Mouse (Mus musculus) E14TG2a.4 (cell line): Measurements from ENCODE around the gene Tpst1.

Experiments
- H3K27me3 ChIP-seq: 2 replicates; pipeline ENCODE4 v1.6.1; 2014; ENCODE audit warnings: low read length, control low read depth; ENCODE audit not compliant: insufficient read depth
- H3K36me3 ChIP-seq: 2 replicates; pipeline ENCODE4 v1.6.1; 2014; ENCODE audit warnings: low read length, control low read depth; ENCODE audit not compliant: insufficient read depth
- H3K4me1 ChIP-seq: replicated peaks from 2 replicates; pipeline ENCODE4 v1.6.1; 2014; ENCODE audit warnings: low read depth, low read length, control low read depth
- H3K4me3 ChIP-seq: replicated peaks from 2 replicates; pipeline ENCODE4 v1.5.1; 2014; ENCODE audit warnings: mild to moderate bottlenecking, low read length
- H3K9me3 ChIP-seq: 2 replicates; pipeline ENCODE4 v1.6.1; 2014; ENCODE audit warnings: low read length, control low read depth
- CTCF ChIP-seq: conservative IDR thresholded peaks from 2 replicates; pipeline ENCODE4 v1.5.1; 2014; ENCODE audit warnings: low read length
- NANOG ChIP-seq: IDR thresholded peaks from 2 replicates; pipeline ENCODE4 v1.6.1; 2014; ENCODE audit warnings: borderline replicate concordance, low read length, mixed read lengths
- POU5F1 ChIP-seq: IDR thresholded peaks from 2 replicates; pipeline ENCODE4 v1.6.1; 2014; ENCODE audit warnings: low read length, borderline replicate concordance

Gene Tpst1

DNA sequence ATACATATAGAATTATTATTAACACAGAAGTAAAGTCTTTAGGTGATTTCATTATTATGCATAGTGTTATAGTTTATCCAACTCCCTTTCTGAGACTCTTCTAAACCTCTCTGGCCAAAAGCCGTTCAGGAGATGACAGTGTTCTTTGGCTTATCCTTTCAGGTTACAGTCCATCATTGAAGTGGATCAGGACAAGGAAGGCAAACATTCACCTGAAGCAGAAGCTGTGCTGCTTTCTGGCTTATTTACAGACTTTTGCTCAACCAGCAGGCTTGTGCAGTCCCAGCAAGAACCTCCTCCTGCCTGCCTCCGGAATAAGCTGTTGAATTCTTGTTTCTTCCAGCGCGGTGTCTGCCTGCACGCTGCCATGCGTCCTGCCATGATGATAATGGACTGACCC lies at the start of gene Tpst1:
Gene Tpst1 (plus strand): TSS at position 301 of the 400 bp plus-strand sequence.
- Histone ChIP-seq H3K27me3 (peaks cover 37% of the 10 kb centered on the region), H3K4me3 (no peak within 1 kb of the TSS), H3K4me1 (peaks cover 29% of the 10 kb centered on the region), H3K9me3 (no peaks in the 10 kb centered on the region), H3K36me3 (no peaks in the 10 kb centered on the region)
- TF ChIP-seq CTCF (no peak), NANOG (no peak), POU5F1 (no peak)

- Histone ChIP-seq H3K4me3 (peak overlapping the region; percentile 99), H3K36me3 (peaks cover 5% of the 10 kb centered on the region; the same call in 1 of the 2 replicates), H3K27me3 (no peaks in the 10 kb centered on the region), H3K4me1 (peaks cover 52% of the 10 kb centered on the region), H3K9me3 (no peaks in the 10 kb centered on the region)
- TF ChIP-seq POU5F1: no peak
- TF ChIP-seq NANOG: no peak
- peak; percentile 84 for TF ChIP-seq CTCF
Observed at GRCm38 (mm10) chr5:130023767-130024539, 49.2 kb upstream of the Tpst1 start.

- TF ChIP-seq CTCF (no peak), NANOG (no peak), POU5F1 (no peak)
- no peaks in the 10 kb centered on the region for H3K9me3 ChIP-seq
Observed at GRCm38 (mm10) chr5:130027134-130027533, 46.0 kb upstream of the Tpst1 start.

GRCm38 (mm10) chr5:130027696-130028095 lies 45.4 kb upstream of the Tpst1 start:
- Histone ChIP-seq H3K9me3 (no peaks in the 10 kb centered on the region), H3K36me3 (peaks cover 5% of the 10 kb centered on the region; the same call in 1 of the 2 replicates), H3K4me1 (peaks cover 59% of the 10 kb centered on the region), H3K27me3 (no peaks in the 10 kb centered on the region), H3K4me3 (no peak overlapping the region)
- no peak for TF ChIP-seq CTCF
- no peak for TF ChIP-seq NANOG
- no peak for TF ChIP-seq POU5F1

More at GRCm38 (mm10) chr5:130027134-130027533, 46.0 kb upstream of the Tpst1 start:
- Histone ChIP-seq H3K4me1 (peaks cover 59% of the 10 kb centered on the region), H3K36me3 (peaks cover 9% of the 10 kb centered on the region; the same call in 1 of the 2 replicates), H3K27me3 (no peaks in the 10 kb centered on the region), H3K4me3 (no peak overlapping the region)

DNA sequence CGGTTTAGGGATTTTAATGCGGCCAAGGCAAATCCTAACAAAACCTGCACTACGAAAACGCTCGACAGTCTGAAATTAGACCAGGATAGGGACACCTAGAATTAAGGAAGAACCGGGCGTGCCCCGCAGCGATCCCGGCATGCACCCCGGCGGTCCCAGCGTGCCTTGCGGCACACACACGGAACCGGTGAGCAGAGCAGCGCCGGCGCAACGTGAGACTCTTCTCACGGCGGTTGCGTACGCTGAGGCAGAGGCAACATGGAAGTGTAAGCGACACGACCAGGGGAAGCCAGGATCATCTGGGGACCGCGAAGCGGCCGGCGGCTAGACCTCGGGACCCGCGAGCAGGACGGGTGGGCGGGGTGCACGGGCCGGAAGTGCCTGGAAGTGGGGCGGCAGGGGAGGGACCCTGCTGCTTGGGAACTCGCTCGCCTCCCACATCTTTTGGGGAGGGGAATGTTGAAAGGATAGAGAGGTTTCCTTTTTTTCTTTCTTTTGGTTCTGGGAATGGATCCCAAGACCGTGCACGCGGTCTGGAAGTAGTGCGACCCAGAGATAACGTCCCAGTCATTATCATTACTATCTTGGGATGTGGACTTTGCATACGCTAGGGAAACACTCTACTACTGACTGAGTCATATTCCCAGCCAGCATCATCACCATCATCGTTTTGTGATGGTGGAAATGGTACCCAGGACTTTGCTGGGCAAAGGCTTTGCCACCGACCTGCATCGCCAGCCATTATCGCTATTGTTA lies 43.8 kb upstream of the Tpst1 start, which contains the start of the genes Asl and Crcp:
Gene Asl (minus strand): TSS at position 106 of the 756 bp plus-strand sequence.
Gene Crcp (plus strand): TSS at position 149 of the 756 bp plus-strand sequence.
- H3K4me3 ChIP-seq: peak within 1 kb of the TSS; percentile 87
- H3K27me3 ChIP-seq: no peaks in the 10 kb centered on the region
- no peaks in the 10 kb centered on the region for H3K9me3 ChIP-seq
- peaks cover 5% of the 10 kb centered on the region; the same call in 1 of the 2 replicates for H3K36me3 ChIP-seq
- H3K4me1 ChIP-seq: peaks cover 55% of the 10 kb centered on the region
- TF ChIP-seq NANOG: no peak
- TF ChIP-seq POU5F1: no peak
- TF ChIP-seq CTCF: no peak

DNA sequence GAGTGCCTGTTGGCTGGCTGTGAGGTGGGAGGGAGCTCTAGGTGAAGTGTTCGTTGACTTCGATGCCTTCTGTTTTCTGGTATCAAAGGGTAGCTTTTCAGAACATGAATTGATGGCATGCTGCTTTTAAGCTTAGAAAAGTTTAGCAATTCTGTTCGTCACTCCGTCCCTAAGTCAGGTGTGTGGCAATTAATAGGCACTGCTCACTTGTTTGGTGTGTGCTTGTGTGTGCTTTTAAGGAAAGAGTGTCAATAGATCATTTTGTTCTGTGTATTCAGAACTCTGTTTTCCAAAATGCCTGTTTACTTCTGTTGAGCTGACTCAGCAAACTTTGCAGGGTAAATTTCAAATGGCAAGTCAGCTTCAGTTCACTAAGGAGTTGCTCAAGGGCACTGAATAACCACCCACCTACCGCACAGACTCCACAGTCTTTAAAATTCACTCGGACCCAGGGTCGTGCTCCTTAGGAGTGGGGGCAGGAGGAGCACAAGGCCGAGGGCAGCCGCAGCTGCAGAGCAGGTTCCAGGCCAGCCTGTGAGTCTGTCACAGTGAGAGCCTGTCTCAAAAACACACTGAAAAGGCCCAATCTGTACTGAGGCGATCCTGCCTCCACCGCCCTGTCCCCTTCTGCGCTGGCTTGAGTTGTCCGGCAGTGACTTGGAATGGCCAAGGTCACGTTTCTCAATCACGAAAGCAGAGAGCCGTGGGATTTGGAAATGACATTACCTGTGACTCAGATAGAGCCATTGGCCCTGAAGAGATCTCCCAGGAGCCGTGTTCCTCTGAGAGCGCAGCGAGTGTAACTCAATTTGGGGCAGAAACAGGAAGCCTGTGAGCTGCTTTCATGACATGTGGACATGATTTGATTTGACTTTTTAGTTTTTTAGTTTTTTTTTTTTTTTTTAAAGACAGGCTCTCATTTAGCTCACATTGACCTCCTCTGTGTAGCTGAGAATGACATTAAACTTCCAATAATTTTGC lies 41.4 kb upstream of the Tpst1 start:
- H3K4me3 ChIP-seq: peak overlapping the region; percentile 57
- H3K27me3 ChIP-seq: no peaks in the 10 kb centered on the region
- peaks cover 54% of the 10 kb centered on the region for H3K4me1 ChIP-seq
- TF ChIP-seq CTCF (no peak), NANOG (no peak), POU5F1 (no peak)
- H3K9me3 ChIP-seq: no peaks in the 10 kb centered on the region
- peaks cover 17% of the 10 kb centered on the region for H3K36me3 ChIP-seq

- peaks cover 29% of the 10 kb centered on the region for H3K36me3 ChIP-seq
- no peak overlapping the region for H3K4me3 ChIP-seq
- no peaks in the 10 kb centered on the region for H3K9me3 ChIP-seq
- peaks cover 59% of the 10 kb centered on the region for H3K4me1 ChIP-seq
- H3K27me3 ChIP-seq: no peaks in the 10 kb centered on the region
- no peak for TF ChIP-seq CTCF
- no peak for TF ChIP-seq POU5F1
- TF ChIP-seq NANOG: no peak
Observed at GRCm38 (mm10) chr5:130033869-130034268, 39.3 kb upstream of the Tpst1 start.
